Mouse (Mus musculus) myocyte (in vitro differentiated cells): Measurements from ENCODE around the gene Clstn2.

ENCODE experiments used
- CEBPB ChIP-seq: IDR thresholded peaks from 2 replicates; pipeline ENCODE4 v1.6.1; 2011; ENCODE audit warnings: mild to moderate bottlenecking, moderate library complexity; ENCODE audit not compliant: poor library complexity, insufficient read depth, severe bottlenecking
- E2F4 ChIP-seq: IDR thresholded peaks from one replicate; pipeline ENCODE4 v1.6.1; 2011; ENCODE audit warnings: mild to moderate bottlenecking, control low read depth, moderate library complexity; ENCODE audit not compliant: insufficient read depth
- MAX ChIP-seq: IDR thresholded peaks from one replicate; pipeline ENCODE4 v1.6.1; 2011; ENCODE audit warnings: low read depth, mild to moderate bottlenecking, control low read depth
- MYOD1 ChIP-seq, 3 experiments: IDR thresholded peaks; one replicate each; pipeline ENCODE4 v1.6.1; 2011; ENCODE audit warnings: control low read depth in 2 of 3, low read depth in 2 of 3, mild to moderate bottlenecking in 2 of 3, moderate library complexity in 1 of 3; ENCODE audit not compliant: insufficient read length in 2 of 3, control insufficient read depth in 1 of 3
- MYOG ChIP-seq, 3 experiments: IDR thresholded peaks; one replicate each; pipeline ENCODE4 v1.6.1; 2011; ENCODE audit warnings: control low read depth in 2 of 3, low read depth in 2 of 3, mild to moderate bottlenecking in 2 of 3; ENCODE audit not compliant: insufficient read length in 2 of 3, control insufficient read depth in 1 of 3, insufficient read depth in 1 of 3
- POLR2A ChIP-seq: IDR thresholded peaks from one replicate; pipeline ENCODE4 v1.6.1; 2011; ENCODE audit warnings: low read depth, mild to moderate bottlenecking, control low read depth, moderate library complexity; ENCODE audit not compliant: insufficient read length
- POLR2AphosphoS2 ChIP-seq: IDR thresholded peaks from one replicate; pipeline ENCODE4 v1.6.1; 2011; ENCODE audit warnings: low read depth, control low read depth; ENCODE audit not compliant: insufficient read length
- REST ChIP-seq: IDR thresholded peaks from one replicate; pipeline ENCODE4 v1.6.1; 2011; ENCODE audit warnings: mild to moderate bottlenecking, control low read depth, moderate library complexity; ENCODE audit not compliant: insufficient read depth, insufficient read length
- TCF12 ChIP-seq: IDR thresholded peaks from one replicate; pipeline ENCODE4 v1.6.1; 2011; ENCODE audit warnings: mild to moderate bottlenecking, control low read depth; ENCODE audit not compliant: poor library complexity, insufficient read depth, severe bottlenecking
- USF1 ChIP-seq: IDR thresholded peaks from one replicate; pipeline ENCODE4 v1.6.1; 2011; ENCODE audit warnings: low read depth, mild to moderate bottlenecking, control low read depth, moderate library complexity

DNA sequence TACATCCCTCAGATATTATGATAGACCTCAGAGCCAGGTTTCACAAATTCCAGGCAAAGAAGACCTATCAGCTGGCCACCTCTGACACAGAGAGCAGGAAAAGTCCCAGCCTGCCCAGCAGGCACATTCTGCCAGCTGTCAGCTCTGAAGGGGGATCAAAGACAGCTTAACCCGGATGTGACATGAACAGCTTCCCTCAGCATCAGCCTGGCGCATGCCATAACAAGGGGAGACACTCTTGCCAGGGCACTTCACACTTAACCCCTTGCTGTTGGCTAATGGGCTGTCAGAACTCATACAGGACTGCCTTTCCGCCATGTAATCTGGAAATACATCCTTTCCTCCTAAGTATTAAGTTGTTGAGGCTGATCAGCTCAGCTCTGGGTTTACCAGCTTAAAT is 403.8 kb downstream of the Clstn2 start:
- TF ChIP-seq POLR2A (no peak), POLR2AphosphoS2 (no peak), CEBPB (no peak), MYOD1 (IDR thresholded peaks at IDR 0.05; ENCODE audit: control insufficient read depth in 1 of 3, insufficient read length in 2 of 3, low read depth in 2 of 3) (no peak), MAX (no peak), USF1 (no peak), TCF12 (no peak), REST (no peak), MYOG (IDR thresholded peaks at IDR 0.05; ENCODE audit: control insufficient read depth in 1 of 3, insufficient read depth in 1 of 3, insufficient read length in 2 of 3, low read depth in 2 of 3) (no peak), E2F4 (no peak)
